Mouse (Mus musculus) stomach, embryonic 14.5 days (tissue): ENCODE measurements at regions not wholly inside any gene's neighbourhood (a gene's known extent, or its start where the extent isn't known, plus 50 kb on each side); places are given as distances from the start of the nearest gene placed in this dataset.
A peak's percentile ranks its signal among the peaks of the same experiment; 100 is the strongest.

Source experiments
- ATAC-seq: fragments of 200-750 bp; cut with Nextera tagmentation; 2 replicates; pipeline ENCODE4 v1.8.0; 2017; ENCODE audit warnings: low read depth, moderate TSS enrichment; ENCODE audit not compliant: insufficient number of reproducible peaks, insufficient read depth, low FRiP score
- H3K27ac ChIP-seq: fragments of 300-500 bp; sonication (generic); 2 replicates; pipeline ENCODE4 v1.5.1; 2014; ENCODE audit warnings: mild to moderate bottlenecking, low read length, moderate library complexity, mixed read lengths
- H3K27me3 ChIP-seq: fragments of 300-500 bp; sonication (generic); 2 replicates; pipeline ENCODE4 v1.6.1; 2014; ENCODE audit warnings: low read length, control low read depth, mixed read lengths; ENCODE audit not compliant: control insufficient read depth, insufficient read depth
- H3K36me3 ChIP-seq: fragments of 300-500 bp; sonication (generic); 2 replicates; pipeline ENCODE4 v1.6.1; 2014; ENCODE audit warnings: mild to moderate bottlenecking, control low read depth, low read length, moderate library complexity, mixed read lengths; ENCODE audit not compliant: control insufficient read depth, insufficient read depth
- H3K4me1 ChIP-seq: fragments of 300-500 bp; sonication (generic); 2 replicates; pipeline ENCODE4 v1.6.1; 2014; ENCODE audit warnings: low read length, control low read depth, mixed read lengths; ENCODE audit not compliant: control insufficient read depth, insufficient read depth
- H3K4me2 ChIP-seq: fragments of 300-500 bp; sonication (generic); replicated peaks from 2 replicates; pipeline ENCODE4 v1.6.1; 2014; ENCODE audit warnings: low read depth, low read length, control low read depth
- H3K4me3 ChIP-seq: fragments of 300-500 bp; sonication (generic); 2 replicates; pipeline ENCODE4 v1.5.1; 2014; ENCODE audit warnings: low read depth, low read length, control low read depth
- H3K9ac ChIP-seq: fragments of 300-500 bp; sonication (generic); replicated peaks from 2 replicates; pipeline ENCODE4 v1.6.1; 2014; ENCODE audit warnings: low read depth, mild to moderate bottlenecking, control low read depth, low read length, moderate library complexity, mixed read lengths
- H3K9me3 ChIP-seq: fragments of 300-500 bp; sonication (generic); 2 replicates; pipeline ENCODE4 v1.6.1; 2016; ENCODE audit warnings: low read depth, low read length, control low read depth; ENCODE audit not compliant: control insufficient read depth
- WGBS: fragments of 180-500 bp; shearing (Covaris S2); extraction: QIAGEN DNeasy Blood & Tissue Kit; methylation state at CpG from one replicate; pipeline ENCODE4 v1.1.7; 2014; 5-methylcytosine and 5-hydroxymethylcytosine counted together

DNA sequence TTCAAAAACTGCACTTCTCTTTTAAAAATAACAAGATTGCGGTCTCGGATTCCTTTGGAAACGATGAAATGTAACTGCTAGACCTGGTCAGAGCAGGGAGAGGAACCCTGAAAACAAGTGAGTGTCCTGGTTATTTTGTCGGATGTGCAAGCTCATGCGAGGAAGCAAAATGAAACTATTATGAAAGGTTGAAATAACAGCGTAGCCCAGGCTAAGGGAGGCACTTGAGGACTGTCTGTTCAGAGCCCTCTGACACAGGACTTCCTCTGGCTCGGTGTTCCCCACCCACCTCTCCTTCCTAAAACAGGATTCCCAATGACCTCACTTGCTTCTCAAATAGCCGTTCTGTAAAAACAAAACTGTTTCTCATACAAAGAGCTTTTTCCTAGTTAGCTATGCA lies 51.3 kb upstream of the S1pr1 start:
- Histone ChIP-seq H3K4me1 (0 out of 2 replicates have a peak, but pooled peaks cover 3% of the 10 kb centered on the region), H3K4me3 (no peak overlapping the region), H3K9ac (no peak overlapping the region), H3K9me3 (no peaks in the 10 kb centered on the region), H3K27me3 (no peaks in the 10 kb centered on the region), H3K4me2 (no peak overlapping the region), H3K27ac (peak overlapping the region; percentile 45; the same call in 1 of the 2 replicates), H3K36me3 (no peaks in the 10 kb centered on the region)
- 58% methylated on average over 8 of the region's 8 CpGs for WGBS
- no peak for ATAC-seq

DNA sequence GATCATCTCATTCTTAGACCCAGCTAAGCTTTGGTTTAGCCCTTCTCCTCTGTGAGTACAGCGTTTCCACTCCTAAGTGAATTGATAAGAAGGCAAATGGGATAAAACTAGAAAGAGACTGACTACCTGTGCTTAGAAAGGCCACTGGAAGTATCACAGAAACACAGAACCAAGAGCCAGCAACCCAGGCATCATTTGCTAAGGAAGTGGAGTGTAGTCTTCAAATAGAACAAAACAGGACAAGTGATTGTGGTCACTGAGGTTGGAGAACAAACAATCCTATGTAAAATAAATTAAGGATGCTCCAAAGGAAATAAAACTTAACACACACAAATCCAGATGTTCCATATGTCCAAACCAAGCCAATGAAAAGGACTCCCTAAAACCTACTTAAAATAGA lies 53.4 kb upstream of the S1pr1 start:
- no peaks in the 10 kb centered on the region for H3K27me3 ChIP-seq
- no peaks in the 10 kb centered on the region for H3K36me3 ChIP-seq
- H3K4me2 ChIP-seq, result no peak overlapping the region
- no peak overlapping the region for H3K9ac ChIP-seq
- H3K27ac ChIP-seq, result no peak overlapping the region
- ATAC-seq, result no peak
- H3K4me1 ChIP-seq, result 0 out of 2 replicates have a peak, but pooled peaks cover 3% of the 10 kb centered on the region
- no peak overlapping the region for H3K4me3 ChIP-seq
- H3K9me3 ChIP-seq, result no peaks in the 10 kb centered on the region
- 86% methylated on average over 1 of the region's 1 CpGs for WGBS

DNA sequence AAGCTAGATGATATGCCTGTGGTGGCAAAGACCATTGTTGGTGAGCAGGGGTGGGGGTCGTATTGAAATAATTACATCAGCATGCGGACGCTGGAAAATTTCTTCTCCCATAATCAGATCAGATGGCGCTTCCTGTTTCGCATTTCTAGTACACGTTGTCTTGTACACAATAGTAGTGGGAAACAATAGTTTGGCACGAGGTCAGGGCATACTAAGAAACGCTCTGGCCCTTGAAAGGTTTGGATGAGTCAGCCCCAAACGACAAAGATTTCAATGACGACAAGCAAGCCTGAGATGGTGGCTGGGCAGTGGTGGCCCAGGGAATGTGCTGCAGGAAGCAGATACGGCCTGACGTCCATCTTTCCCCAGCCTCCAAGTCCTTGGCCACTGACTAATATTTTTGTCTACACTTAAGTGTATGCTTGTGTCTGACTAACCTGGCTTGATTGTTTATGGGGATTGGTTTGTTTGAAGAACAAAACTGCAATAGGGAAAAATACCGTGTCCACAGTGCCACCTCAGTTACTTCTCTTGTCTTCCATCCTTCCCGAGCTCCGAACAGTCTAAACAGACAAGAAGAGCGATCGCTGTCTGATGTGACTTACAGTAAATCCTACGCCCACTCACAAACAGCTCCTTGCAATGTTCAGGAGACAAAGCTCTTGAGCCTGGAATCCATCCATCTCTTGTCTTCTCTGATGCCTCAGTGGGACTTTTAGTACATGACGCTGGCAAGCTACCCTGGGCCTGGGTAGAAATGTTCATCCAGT lies 54.1 kb upstream of the S1pr1 start:
- WGBS, result 81% methylated on average over 19 of the region's 19 CpGs
- Histone ChIP-seq H3K27ac (no peak overlapping the region), H3K4me3 (no peak overlapping the region), H3K27me3 (no peaks in the 10 kb centered on the region), H3K9me3 (no peaks in the 10 kb centered on the region), H3K36me3 (no peaks in the 10 kb centered on the region), H3K4me1 (no peaks in the 10 kb centered on the region), H3K9ac (no peak overlapping the region), H3K4me2 (no peak overlapping the region)
- no peak for ATAC-seq

DNA sequence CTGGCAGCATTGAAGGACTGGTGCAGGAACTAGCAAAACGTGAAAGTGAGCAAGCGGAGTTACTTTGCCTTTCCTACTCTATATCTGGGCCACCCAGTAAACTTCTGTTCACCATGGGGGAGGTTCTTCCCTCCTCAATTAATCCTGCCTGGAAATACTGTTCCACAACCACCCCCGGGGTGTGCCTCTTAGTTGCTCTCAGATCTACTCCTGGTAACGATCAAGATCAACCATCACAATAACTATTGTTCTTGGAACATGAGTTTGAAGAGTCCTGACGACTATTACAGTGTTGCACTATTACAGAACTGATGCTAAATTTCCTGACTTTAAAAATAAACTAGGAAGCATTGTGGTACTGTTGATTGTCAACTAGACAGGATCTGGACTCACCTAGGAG lies 57.8 kb upstream of the S1pr1 start:
- Histone ChIP-seq H3K4me2 (no peak overlapping the region), H3K9ac (no peak overlapping the region), H3K27me3 (no peaks in the 10 kb centered on the region), H3K9me3 (no peaks in the 10 kb centered on the region), H3K27ac (no peak overlapping the region), H3K36me3 (no peaks in the 10 kb centered on the region), H3K4me1 (no peaks in the 10 kb centered on the region), H3K4me3 (no peak overlapping the region)
- ATAC-seq, result no peak
- WGBS, result 82% methylated on average over 5 of the region's 5 CpGs

DNA sequence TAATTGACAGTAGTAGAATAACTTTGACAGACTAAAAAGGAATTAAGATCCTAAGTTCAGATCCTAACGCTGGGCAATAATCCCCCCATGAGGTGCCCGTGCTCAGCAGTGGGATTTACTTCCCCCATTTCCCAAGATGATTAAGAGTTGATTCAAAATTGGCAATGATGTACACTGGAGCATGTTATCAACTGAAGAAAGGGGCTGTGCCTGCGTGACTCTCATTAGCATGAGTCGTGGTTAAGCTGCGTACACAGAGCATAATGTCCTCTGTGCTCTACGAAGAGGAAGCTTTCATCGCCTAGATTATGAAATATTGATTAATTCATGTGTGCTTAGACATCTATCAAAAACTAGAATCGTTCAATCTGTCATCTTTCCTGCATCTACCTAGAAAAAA lies 59.4 kb upstream of the S1pr1 start:
- ATAC-seq, result no peak
- WGBS, result 67% methylated on average over 8 of the region's 8 CpGs
- H3K9me3 ChIP-seq, result no peaks in the 10 kb centered on the region

DNA sequence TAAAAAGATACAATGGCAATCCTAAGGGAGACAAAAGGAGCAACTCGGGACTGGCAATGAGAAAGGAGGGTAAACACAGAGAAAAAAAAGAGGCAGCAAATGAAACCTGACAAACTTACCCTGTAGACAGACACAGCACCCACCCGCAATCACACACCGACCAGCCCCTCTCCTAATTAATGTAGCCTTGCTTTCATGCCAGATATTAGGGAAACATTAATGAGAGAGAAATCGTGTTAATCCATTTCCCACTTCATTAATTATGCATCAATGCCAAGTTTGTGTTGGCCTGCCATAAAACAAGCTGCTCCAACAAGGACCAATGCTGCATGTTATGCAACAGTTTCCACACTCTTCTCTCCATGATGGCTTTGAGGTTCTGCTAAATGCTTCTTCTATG lies 59.9 kb upstream of the S1pr1 start:
- Histone ChIP-seq H3K4me2 (no peak overlapping the region), H3K27ac (no peak overlapping the region), H3K4me1 (no peaks in the 10 kb centered on the region), H3K27me3 (no peaks in the 10 kb centered on the region), H3K4me3 (no peak overlapping the region), H3K36me3 (no peaks in the 10 kb centered on the region), H3K9ac (no peak overlapping the region), H3K9me3 (no peaks in the 10 kb centered on the region)
- WGBS, result 60% methylated on average over 4 of the region's 4 CpGs
- ATAC-seq, result no peak

More for the DNA sequence above, 59.4 kb upstream of the S1pr1 start:
- H3K27me3 ChIP-seq, result no peaks in the 10 kb centered on the region
- H3K27ac ChIP-seq, result no peak overlapping the region
- H3K36me3 ChIP-seq, result no peaks in the 10 kb centered on the region
- no peak overlapping the region for H3K4me3 ChIP-seq
- H3K4me2 ChIP-seq, result no peak overlapping the region
- H3K9ac ChIP-seq, result no peak overlapping the region
- no peaks in the 10 kb centered on the region for H3K4me1 ChIP-seq

DNA sequence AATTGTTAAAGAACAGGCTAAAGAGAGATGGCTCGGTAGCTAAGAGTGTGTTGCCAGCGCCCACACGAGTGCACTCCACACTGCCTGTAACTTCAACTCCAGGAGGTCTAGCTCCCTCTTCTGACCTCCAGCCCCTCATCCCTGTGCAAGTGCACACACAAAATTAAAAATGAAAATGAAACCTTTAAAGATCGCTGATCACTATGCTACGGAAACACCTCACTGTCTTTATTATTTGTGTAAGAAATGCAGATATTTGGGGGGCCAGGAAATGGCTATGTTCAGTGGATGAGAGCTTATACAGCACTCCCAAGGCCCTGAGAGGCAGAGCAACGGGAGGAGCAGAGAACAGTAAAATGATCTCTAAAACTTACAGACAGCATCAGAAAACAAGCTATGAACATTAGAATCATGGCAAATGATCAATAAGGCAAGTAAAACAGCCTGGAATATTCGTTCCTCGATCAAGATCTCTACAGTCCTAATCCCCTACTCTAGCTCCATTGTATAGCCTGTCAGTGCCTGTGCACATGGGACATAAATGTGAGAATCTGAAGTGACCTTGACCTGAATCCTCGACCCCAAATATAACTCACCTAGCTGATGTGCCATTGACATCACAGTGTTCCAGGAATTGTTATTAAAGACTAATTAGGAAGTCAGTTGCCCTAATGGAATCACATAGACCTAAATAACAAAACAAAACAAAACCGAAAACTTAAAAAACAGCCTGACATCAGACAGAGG lies 64.4 kb upstream of the S1pr1 start:
- no peaks in the 10 kb centered on the region for H3K4me1 ChIP-seq
- no peak overlapping the region for H3K9ac ChIP-seq
- no peaks in the 10 kb centered on the region for H3K27me3 ChIP-seq
- whole genome bisulfite sequencing, result 88% methylated on average over 10 of the region's 10 CpGs
- H3K4me3 ChIP-seq, result no peak overlapping the region
- H3K27ac ChIP-seq, result no peak overlapping the region
- ATAC-seq, result no peak
- no peaks in the 10 kb centered on the region for H3K36me3 ChIP-seq
- H3K9me3 ChIP-seq, result no peaks in the 10 kb centered on the region
- no peak overlapping the region for H3K4me2 ChIP-seq

DNA sequence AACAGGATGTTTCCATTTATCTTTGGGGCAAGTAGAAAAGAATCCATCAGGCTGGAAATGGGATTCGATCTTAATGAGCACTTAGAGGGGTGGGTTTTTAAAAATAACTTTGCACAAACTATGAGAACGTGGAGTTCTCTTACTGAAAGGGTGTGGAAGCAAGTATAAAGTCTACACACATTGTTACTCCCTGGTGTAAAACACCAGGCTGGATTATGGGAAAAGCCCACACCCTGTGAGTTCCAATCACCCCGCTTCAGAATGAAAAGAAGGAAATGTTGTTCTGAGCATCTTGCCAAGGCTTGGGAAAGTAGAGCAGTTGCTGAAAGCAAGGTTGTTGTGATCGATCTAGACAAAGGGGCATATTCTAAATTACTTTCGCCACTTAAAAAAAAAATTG lies 65.0 kb upstream of the S1pr1 start:
- H3K9me3 ChIP-seq, result no peaks in the 10 kb centered on the region
- no peaks in the 10 kb centered on the region for H3K27me3 ChIP-seq
- no peak overlapping the region for H3K9ac ChIP-seq
- WGBS, result 78% methylated on average over 5 of the region's 5 CpGs
- no peaks in the 10 kb centered on the region for H3K36me3 ChIP-seq
- no peaks in the 10 kb centered on the region for H3K4me1 ChIP-seq
- no peak overlapping the region for H3K27ac ChIP-seq
- no peak overlapping the region for H3K4me3 ChIP-seq
- no peak overlapping the region for H3K4me2 ChIP-seq
- ATAC-seq, result no peak
